Mouse (Mus musculus) cortical plate, adult 2 months (tissue): ENCODE measurements around the gene Gm2431. TPM values are rescaled to one million over a fixed set of nuclear protein-coding genes. Genes with fewer than 3 reads are reported as not detected.
"Not testable (repeated sequence)": the region's sequence is repeated elsewhere in the genome, so short reads cannot be mapped to it uniquely, and the experiment has no call there.

Source experiments
- H3K27ac ChIP-seq: fragments of 200-500 bp; 2 replicates; pipeline ENCODE4 v1.5.1; 2012; ENCODE audit warnings: low read length, control low read depth, inconsistent platforms; ENCODE audit not compliant: insufficient read depth
- H3K4me1 ChIP-seq: fragments of 200-500 bp; 2 replicates; pipeline ENCODE4 v1.6.1; 2011; ENCODE audit warnings: low read length; ENCODE audit not compliant: control insufficient read depth, insufficient read depth
- H3K4me3 ChIP-seq: fragments of 200-500 bp; 2 replicates; pipeline ENCODE4 v1.5.1; 2011; ENCODE audit warnings: mild to moderate bottlenecking, low read length, control low read depth; ENCODE audit not compliant: insufficient read depth
- CTCF ChIP-seq: fragments of 200-500 bp; IDR thresholded peaks from 2 replicates; pipeline ENCODE4 v1.5.1; 2011; ENCODE audit warnings: mild to moderate bottlenecking, control low read depth, low read length; ENCODE audit not compliant: insufficient read depth; ENCODE audit errors: extremely low read depth
- POLR2A ChIP-seq: fragments of 200-500 bp; IDR thresholded peaks from 2 replicates; pipeline ENCODE4 v1.6.1; 2011; ENCODE audit warnings: mild to moderate bottlenecking, low read length, control low read depth; ENCODE audit not compliant: insufficient read depth; ENCODE audit errors: extremely low read depth
- polyA plus RNA-seq: library from polyadenylated mRNA; depleted of rRNA; stranded (reverse); fragments of >200 nt; gene quantifications from 2 replicates; pipeline ENCODE4 v1.2.3, GENCODE M21; 2012; rRNA removed

Gm2431 gene
- polyA plus RNA-seq: not detected in 2 replicates

DNA sequence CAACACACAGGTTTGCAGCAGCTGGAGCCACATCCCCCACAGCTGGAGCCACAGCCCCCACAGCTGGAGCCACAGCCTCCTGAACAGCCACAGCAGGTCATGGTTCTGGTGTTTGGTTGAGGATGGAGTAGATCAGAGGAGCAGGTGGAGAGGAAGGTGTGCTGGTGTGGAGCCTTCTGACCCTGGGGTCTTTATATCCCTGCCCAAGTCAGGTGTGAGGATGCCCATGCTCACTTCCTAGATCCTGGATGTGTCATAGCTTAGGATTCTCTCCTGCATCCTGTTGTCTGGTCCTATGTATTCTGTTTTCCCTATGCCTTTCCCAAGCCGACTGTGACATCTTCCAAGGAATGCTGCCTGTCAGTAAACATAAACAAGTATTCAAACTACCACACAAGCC lies at the start of gene Gm2431:
Gm2431 (minus strand) TSS at position 101 of the 400 bp plus-strand sequence.
- H3K4me3 ChIP-seq, H3K27ac ChIP-seq, H3K4me1 ChIP-seq: not testable (repeated sequence)

DNA sequence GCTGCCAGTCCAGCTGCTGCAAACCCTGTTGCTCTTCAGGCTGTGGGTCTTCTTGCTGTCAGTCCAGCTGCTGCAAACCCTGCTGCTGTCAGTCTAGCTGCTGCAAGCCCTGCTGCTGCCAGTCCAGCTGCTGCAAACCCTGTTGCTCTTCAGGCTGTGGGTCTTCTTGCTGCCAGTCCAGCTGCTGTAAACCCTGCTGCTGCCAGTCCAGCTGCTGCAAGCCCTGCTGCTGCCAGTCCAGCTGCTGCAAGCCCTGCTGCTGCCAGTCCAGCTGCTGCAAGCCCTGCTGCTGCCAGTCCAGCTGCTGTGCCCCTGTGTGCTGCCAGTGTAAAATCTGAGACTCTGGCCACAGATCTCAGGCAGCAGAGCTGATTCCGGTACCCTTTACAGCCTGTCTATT lies 45.8 kb upstream of the Gm2431 start:
- not testable (repeated sequence) for H3K4me3 ChIP-seq, H3K4me1 ChIP-seq, H3K27ac ChIP-seq

DNA sequence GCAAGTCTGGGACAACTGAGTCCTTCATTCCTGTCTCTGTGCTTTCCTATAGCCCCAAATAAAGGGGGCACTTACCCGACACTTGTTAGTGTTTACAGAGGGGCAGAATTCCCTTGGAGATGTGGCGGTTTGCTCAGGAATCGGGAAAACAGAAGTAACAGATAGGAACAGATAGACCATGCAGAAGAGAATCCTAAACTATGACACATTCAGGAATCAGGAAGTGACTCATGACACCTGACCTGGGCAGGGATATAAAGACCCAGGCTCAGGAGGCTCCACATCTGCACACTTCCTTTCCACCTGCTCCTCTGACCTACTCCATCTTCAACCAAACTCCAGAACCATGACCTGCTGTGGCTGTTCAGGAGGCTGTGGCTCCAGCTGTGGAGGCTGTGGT lies 45.1 kb upstream of the Gm2431 start, which contains the start of gene Krtap5-4:
Krtap5-4 (plus strand) TSS at position 301 of the 400 bp plus-strand sequence.
- no peak within 1 kb of the TSS for H3K4me3 ChIP-seq
- TF ChIP-seq POLR2A (no peak), CTCF (no peak)
- no peak within 1 kb of the TSS for H3K27ac ChIP-seq
- H3K4me1 ChIP-seq: no peaks in the 10 kb centered on the region

DNA sequence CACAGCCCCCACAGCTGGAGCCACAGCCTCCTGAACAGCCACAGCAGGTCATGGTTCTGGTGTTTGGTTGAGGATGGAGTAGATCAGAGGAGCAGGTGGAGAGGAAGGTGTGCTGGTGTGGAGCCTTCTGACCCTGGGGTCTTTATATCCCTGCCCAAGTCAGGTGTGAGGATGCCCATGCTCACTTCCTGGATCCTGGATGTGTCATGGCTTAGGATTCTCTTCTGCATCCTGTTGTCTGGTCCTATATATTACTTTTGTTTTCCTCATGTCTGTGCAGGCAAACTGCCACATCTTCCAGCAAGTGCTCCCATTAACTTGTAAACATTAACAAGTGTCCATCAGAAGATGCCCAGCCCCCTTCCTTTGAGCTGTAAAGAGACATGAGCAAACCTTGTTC lies 38.9 kb upstream of the Gm2431 start, which contains the start of gene Krtap5-1:
Krtap5-1 (minus strand) TSS at position 101 of the 400 bp plus-strand sequence.
- H3K4me1 ChIP-seq, H3K4me3 ChIP-seq, H3K27ac ChIP-seq: not testable (repeated sequence)

DNA sequence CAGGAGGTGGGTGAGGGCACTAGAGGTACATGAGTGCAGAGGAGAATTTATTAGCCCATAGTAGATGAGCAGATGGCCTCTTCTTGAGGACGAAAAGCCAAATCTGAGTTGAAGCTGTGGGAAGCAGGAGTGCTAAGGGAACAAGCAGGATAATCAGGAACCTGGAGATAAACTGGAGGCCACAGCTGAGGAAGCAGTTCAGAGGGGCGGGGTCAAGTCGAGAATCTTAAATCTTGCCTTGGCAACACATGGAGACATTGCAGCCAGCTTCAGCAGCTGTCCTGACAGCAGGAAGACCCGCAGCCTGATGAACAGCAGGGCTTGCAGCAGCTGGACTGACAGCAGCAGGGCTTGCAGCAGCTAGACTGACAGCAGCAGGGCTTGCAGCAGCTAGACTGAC lies 38.0 kb upstream of the Gm2431 start:
- not testable (repeated sequence) for H3K4me3 ChIP-seq, H3K4me1 ChIP-seq, H3K27ac ChIP-seq

DNA sequence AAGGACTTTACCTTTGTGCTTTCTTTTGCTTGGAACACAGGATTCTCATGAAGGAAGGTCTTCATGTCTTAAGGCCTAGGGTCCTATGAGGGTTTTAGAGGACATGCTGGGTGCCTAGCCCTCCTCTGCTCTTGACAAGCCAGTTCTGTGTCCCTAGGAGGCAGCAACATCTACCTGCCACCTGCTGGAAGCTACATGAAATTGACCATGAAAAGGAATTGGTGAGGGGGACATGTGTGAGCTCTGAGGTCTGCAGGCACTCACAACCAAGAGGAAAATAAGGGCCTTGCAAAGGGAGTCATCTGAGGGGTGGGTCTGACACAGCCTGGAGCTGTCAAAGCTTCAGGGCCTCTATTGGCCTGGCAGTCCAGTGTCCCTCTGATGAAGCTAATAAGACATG lies 37.3 kb upstream of the Gm2431 start:
- H3K4me3 ChIP-seq: no peak overlapping the region

DNA sequence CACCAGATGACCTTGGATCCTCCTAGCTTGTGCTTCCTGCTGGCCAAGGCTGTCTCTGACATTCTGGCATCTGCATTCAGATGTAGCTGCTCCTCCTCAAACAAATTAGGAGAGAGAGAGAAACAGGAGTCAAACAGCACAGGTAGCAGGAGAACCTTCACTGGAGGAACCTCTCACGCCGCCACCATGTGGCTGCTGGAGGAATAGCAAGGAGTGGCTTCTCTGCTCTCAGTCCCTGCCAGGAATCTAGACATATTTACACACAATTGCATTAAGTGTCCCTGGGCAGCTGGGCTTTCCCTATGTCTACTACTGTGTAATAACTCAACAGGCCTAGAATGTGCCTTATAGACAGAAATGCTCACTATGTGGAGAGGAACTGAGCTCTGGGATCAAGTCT lies 35.7 kb upstream of the Gm2431 start:
- peak; percentile 52 for TF ChIP-seq CTCF
- not testable (repeated sequence) for H3K4me3 ChIP-seq, H3K27ac ChIP-seq, H3K4me1 ChIP-seq

More for the DNA sequence above, 37.3 kb upstream of the Gm2431 start:
- Histone ChIP-seq H3K4me1 (no peaks in the 10 kb centered on the region), H3K27ac (no peak overlapping the region)
- no peak for TF ChIP-seq POLR2A
- TF ChIP-seq CTCF: no peak

DNA sequence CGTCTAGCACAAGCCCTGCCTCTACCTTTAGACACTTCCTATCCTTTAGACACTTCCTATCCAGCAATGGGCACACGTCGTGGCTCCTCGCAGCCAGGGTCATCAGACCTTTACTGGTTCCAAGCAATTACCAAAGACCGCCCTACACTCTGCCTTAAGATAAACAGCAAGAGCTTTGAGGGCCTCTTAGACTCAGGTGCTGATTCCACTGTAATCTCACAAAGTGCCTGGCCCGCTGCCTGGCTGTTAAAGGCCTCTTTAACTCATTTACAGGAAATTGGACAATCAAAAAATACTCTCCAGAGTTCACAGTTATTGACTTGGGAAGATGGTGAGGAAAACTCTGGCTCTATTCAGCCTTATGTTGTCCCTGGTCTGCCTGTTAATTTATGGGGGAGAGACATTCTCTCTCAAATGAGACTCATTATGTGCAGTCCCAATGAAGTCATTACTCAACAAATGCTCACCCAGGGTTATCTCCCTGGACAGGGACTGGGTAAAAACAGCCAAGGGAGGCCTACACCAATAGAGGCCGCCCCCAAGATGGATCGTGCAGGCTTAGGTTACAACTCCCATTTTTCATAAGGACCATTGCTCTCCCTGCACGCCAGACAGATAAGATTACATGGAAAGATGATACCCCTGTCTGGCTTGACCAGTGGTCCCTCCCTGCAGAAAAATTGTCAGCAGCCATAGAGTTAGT lies 27.9 kb upstream of the Gm2431 start:
- not testable (repeated sequence) for H3K27ac ChIP-seq, H3K4me3 ChIP-seq, H3K4me1 ChIP-seq

DNA sequence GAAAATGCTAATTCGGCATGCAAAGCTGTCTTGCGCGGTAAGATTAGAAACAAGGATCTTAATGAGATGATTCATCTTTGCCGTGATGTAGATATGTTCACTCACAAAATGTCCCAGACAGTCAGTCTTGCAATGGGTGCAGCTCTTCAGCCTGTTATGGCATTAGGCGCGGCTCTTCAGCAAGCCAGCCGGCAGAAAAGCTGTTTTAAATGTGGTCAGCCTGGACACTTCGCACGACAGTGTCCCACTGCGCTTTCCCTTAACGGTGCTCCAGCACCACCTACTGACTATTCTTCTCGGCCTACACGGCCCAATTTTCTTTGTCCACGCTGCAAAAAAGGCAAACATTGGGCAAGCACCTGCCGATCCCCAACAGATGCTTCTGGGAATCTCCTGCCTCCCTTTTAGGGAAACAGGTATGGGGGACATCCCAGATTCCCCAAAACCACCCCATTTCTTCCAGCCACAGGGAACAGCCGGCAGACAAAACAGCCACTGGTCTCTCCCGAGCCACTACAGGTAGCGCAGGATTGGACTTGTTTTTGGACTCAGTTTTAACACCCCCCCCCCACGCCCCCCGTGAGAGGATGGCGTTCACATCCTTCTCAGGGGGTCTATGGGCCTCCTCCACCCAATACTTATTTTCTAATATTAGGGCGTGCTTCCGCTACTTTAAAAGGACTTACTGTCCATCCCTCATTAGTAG lies 27.1 kb upstream of the Gm2431 start:
- Histone ChIP-seq H3K4me1 (no peaks in the 10 kb centered on the region), H3K4me3 (no peak overlapping the region), H3K27ac (no peak overlapping the region)
- TF ChIP-seq POLR2A (no peak), CTCF (peak; percentile 34; the same call in 1 of the 2 replicates)

DNA sequence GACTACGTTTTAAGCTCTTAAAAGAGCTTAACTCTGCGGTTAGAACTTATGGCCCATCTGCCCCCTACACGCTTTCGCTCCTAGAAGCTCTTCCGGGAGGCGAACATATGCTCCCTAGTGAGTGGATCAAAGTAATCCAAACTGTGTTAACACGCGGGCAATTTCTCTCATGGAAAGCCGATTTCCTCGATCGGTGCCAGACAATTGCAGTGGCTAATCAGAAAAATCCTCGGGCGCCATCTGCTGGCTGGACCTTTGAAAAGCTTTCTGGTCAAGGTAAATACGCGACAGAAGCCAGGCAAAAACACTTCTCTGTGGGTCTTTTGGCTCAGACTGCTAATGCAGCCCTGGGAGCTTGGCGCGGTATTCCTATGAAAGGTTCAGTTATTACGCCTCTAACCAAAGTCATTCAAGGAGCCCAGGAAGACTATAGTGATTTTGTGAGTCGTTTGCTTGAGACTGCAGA lies 26.5 kb upstream of the Gm2431 start:
- no peak overlapping the region for H3K27ac ChIP-seq
- no peaks in the 10 kb centered on the region for H3K4me1 ChIP-seq
- TF ChIP-seq POLR2A (no peak), CTCF (peak; percentile 49)
- H3K4me3 ChIP-seq: peak overlapping the region; percentile 47

DNA sequence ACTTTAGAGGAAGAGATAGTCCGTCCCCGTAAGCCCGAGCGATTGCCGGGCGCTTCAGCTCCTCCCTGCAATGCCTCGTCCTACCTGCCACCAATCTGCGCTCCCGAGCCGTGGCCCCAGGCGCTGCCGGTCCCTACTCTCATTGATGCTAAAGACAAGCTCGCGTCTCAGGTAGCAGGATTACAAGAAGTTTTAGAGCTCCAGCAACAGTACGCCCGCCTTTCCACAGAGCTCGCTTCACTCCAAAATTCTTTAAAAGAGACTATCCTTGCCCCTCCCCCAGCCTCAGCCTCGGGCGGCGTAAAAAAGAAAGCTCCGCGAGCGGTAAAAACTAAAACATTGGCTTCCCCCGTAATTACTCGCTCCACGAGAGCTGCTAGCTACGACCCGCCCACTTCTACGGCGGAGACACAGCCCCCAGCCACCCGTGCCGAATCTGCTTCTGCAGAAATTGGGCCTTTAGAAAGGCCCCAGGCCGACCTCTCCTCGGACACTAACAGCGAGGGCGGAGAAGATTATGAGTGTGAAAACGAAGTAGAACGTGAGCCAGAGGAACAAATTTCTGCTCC lies 26.0 kb upstream of the Gm2431 start:
- Histone ChIP-seq H3K4me1 (no peaks in the 10 kb centered on the region), H3K4me3 (peak overlapping the region; percentile 47), H3K27ac (no peak overlapping the region)
- no peak for TF ChIP-seq POLR2A

DNA sequence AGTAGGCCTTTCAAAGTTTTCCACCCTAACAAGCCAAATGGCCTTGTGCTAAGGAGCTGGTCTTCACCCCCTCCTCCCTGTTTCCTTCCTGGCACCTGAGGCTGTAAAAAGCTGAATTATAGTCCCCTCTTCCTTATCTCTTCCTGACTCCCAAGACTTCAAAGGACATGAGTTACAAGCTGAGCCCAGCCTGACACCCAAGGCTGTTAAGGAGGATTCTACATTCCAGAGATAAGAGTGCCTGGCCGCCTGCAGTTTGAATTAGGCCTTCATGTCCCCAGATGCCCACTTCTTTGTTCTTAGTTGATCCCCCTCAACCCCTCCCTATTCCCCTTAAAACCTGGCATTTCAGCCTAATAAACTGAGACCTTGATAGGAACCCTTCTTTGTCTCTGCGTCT lies 24.7 kb upstream of the Gm2431 start:
- not testable (repeated sequence) for H3K27ac ChIP-seq, H3K4me1 ChIP-seq, H3K4me3 ChIP-seq

DNA sequence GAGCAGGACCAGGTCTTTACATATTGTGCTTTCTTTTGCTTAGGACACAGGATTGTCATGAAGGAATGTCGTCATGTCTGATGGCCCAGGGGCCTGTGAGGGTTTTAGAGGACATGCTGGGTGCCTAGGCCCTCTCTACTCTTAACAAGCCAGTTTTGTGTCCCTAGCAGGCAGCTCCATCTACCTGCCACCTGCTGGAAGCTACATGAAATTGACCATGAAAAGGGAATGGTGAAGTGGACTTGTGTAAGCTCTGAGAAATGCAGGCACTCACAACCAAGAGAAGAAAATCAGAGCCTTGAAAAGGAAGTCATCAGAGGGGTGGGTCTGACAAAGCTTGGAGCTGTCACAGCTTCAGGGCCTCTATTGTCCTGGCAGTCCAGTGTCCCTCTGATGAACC lies 21.1 kb upstream of the Gm2431 start:
- not testable (repeated sequence) for H3K4me1 ChIP-seq, H3K27ac ChIP-seq, H3K4me3 ChIP-seq
